Mouse (Mus musculus) hindbrain, embryonic 14.5 days (tissue): ENCODE results near the gene Apbb2. TPM values are rescaled to one million over a fixed set of nuclear protein-coding genes. Genes with fewer than 3 reads are reported as not detected.

Experiments used
- ATAC-seq: fragments of 200-750 bp; cut with Nextera tagmentation; 2 replicates; pipeline ENCODE4 v1.8.0; 2017; ENCODE audit warnings: moderate number of reproducible peaks, mild to moderate bottlenecking, moderate TSS enrichment, moderate library complexity; ENCODE audit not compliant: low FRiP score
- DNase-seq: peaks from one replicate; pipeline ENCODE4 v3.0.0-alpha.2; 2015; ENCODE audit warnings: low spot score
- H3K27ac ChIP-seq: fragments of 300-500 bp; sonication (generic); 2 replicates; pipeline ENCODE4 v1.5.1; 2014; ENCODE audit warnings: mild to moderate bottlenecking, moderate library complexity
- H3K27me3 ChIP-seq: fragments of 300-500 bp; sonication (generic); 2 replicates; pipeline ENCODE4 v1.6.1; 2014; ENCODE audit warnings: mild to moderate bottlenecking, low read length, mixed read lengths; ENCODE audit not compliant: control insufficient read depth, insufficient read depth
- H3K36me3 ChIP-seq: fragments of 300-500 bp; sonication (generic); replicated peaks from 2 replicates; pipeline ENCODE4 v1.6.1; 2014; ENCODE audit not compliant: control insufficient read depth, insufficient read depth
- H3K4me1 ChIP-seq: fragments of 300-500 bp; sonication (generic); replicated peaks from 2 replicates; pipeline ENCODE4 v1.6.1; 2014; ENCODE audit warnings: antibody characterized with exemption, low read length, mixed read lengths; ENCODE audit not compliant: control insufficient read depth, insufficient read depth
- H3K4me2 ChIP-seq: fragments of 300-500 bp; sonication (generic); replicated peaks from 2 replicates; pipeline ENCODE4 v1.6.1; 2014; ENCODE audit warnings: mild to moderate bottlenecking, moderate library complexity
- H3K4me3 ChIP-seq: fragments of 300-500 bp; sonication (generic); replicated peaks from 2 replicates; pipeline ENCODE4 v1.5.1; 2014; ENCODE audit warnings: mild to moderate bottlenecking, low read length
- H3K9ac ChIP-seq: fragments of 300-500 bp; sonication (generic); 2 replicates; pipeline ENCODE4 v1.6.1; 2014
- H3K9me3 ChIP-seq: fragments of 300-500 bp; sonication (generic); 2 replicates; pipeline ENCODE4 v1.6.1; 2016; ENCODE audit warnings: low read length; ENCODE audit not compliant: control insufficient read depth
- WGBS: fragments of 180-500 bp; shearing (Covaris S2); extraction: QIAGEN DNeasy Blood & Tissue Kit; methylation state at CpG from one replicate; pipeline ENCODE4 v1.1.7; 2014; 5-methylcytosine and 5-hydroxymethylcytosine counted together
- polyA plus RNA-seq: library from polyadenylated mRNA; unstranded; fragments of >200 nt; fragmentation: Nextera tagmentation; extraction: Ambion mirVana; gene quantifications from 2 replicates; pipeline ENCODE4 v1.2.1, GENCODE M21; 2014

The Apbb2 gene
- polyA plus RNA-seq, 1 experiment from 2014 or later, result 113 TPM

DNA sequence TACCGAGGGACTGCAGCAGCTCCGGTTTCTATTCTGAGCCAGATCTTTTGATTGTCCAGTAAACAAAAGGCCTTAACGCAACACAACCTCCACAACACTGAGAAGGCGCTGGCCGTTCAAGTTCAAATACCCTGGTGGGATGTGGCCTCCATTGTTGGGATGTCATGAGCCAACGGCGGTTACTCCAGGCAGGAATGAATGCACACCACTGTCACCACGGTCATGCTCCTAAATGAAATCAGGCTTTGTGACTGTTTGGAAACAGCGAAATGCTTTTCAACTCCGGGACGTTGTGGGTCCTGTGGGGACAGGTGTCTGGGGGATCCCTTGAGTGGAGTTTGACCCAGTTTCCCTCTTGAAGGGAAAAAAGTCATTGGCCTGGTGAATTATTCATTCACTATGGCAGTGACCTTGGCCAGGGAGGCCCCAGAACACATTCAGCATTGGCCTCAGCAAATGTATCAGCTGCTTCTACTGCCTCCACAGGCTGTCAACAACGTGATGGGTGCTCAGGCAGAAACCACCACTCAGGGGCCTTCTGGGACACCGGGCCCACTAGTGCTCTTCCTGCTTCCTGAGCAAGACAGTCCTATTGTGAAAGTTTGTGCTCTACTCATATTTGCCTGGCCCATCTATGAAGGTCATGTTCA, 244.9 kb downstream of the Apbb2 start:
- no peak for DNase-seq
- H3K9me3 ChIP-seq, result no peaks in the 10 kb centered on the region
- H3K4me3 ChIP-seq, result no peak overlapping the region
- no peak overlapping the region for H3K9ac ChIP-seq
- no peaks in the 10 kb centered on the region for H3K27me3 ChIP-seq
- no peak for ATAC-seq
- no peak overlapping the region for H3K27ac ChIP-seq
- H3K36me3 ChIP-seq, result no peaks in the 10 kb centered on the region
- 26% methylated on average over 13 of the region's 13 CpGs for WGBS
- H3K4me2 ChIP-seq, result no peak overlapping the region
- 0 out of 2 replicates have a peak, but pooled peaks cover 9% of the 10 kb centered on the region for H3K4me1 ChIP-seq

DNA sequence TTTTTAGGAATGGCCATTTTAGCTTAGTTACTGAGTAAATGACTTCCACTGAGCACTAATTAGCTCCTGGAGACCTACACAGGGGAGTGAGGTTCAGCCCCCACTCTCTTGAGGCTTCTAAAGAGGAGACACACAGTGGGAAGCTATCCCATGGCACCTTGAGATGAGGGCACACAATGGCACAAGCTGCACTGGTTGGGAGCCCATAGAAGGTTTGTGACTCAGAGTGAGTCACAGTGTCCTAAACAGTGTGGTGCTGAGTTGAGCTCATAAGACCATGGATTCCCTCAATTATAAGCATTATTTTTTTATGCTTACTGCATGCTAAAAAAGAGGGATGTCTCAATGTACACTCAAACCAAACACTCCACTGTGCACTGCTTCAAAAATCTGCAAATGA, 247.5 kb downstream of the Apbb2 start:
- DNase-seq (no peak), ATAC-seq (no peak)
- Histone ChIP-seq H3K27me3 (no peaks in the 10 kb centered on the region), H3K4me3 (no peak overlapping the region), H3K4me2 (no peak overlapping the region), H3K9ac (no peak overlapping the region), H3K27ac (no peak overlapping the region), H3K36me3 (no peaks in the 10 kb centered on the region), H3K4me1 (peaks cover 22% of the 10 kb centered on the region), H3K9me3 (no peaks in the 10 kb centered on the region)

GRCm38 (mm10) chr5:66368966-66369365, 249.6 kb downstream of the Apbb2 start:
- peak; percentile 38; the same call in 1 of the 2 replicates for ATAC-seq
- no peaks in the 10 kb centered on the region for H3K27me3 ChIP-seq
- peak; percentile 80 for DNase-seq
- 40% methylated on average over 7 of the region's 7 CpGs for WGBS
- no peak overlapping the region for H3K4me3 ChIP-seq
- peaks cover 26% of the 10 kb centered on the region for H3K4me1 ChIP-seq
- H3K27ac ChIP-seq, result no peak overlapping the region
- no peaks in the 10 kb centered on the region for H3K9me3 ChIP-seq
- no peak overlapping the region for H3K4me2 ChIP-seq
- H3K36me3 ChIP-seq, result no peaks in the 10 kb centered on the region
- H3K9ac ChIP-seq, result no peak overlapping the region

- no peak overlapping the region for H3K9ac ChIP-seq
- peaks cover 6% of the 10 kb centered on the region; the same call in 1 of the 2 replicates for H3K36me3 ChIP-seq
- H3K4me1 ChIP-seq, result peaks cover 21% of the 10 kb centered on the region
- H3K27ac ChIP-seq, result peak overlapping the region; percentile 53
- no peak overlapping the region for H3K4me2 ChIP-seq
- H3K4me3 ChIP-seq, result no peak overlapping the region
- no peak for DNase-seq
- no peaks in the 10 kb centered on the region for H3K9me3 ChIP-seq
- ATAC-seq, result peak; percentile 59; the same call in 1 of the 2 replicates
- no peaks in the 10 kb centered on the region for H3K27me3 ChIP-seq
- WGBS, result 30% methylated on average over 11 of the region's 11 CpGs
Measured at GRCm38 (mm10) chr5:66367641-66368040, 250.9 kb downstream of the Apbb2 start.

DNA sequence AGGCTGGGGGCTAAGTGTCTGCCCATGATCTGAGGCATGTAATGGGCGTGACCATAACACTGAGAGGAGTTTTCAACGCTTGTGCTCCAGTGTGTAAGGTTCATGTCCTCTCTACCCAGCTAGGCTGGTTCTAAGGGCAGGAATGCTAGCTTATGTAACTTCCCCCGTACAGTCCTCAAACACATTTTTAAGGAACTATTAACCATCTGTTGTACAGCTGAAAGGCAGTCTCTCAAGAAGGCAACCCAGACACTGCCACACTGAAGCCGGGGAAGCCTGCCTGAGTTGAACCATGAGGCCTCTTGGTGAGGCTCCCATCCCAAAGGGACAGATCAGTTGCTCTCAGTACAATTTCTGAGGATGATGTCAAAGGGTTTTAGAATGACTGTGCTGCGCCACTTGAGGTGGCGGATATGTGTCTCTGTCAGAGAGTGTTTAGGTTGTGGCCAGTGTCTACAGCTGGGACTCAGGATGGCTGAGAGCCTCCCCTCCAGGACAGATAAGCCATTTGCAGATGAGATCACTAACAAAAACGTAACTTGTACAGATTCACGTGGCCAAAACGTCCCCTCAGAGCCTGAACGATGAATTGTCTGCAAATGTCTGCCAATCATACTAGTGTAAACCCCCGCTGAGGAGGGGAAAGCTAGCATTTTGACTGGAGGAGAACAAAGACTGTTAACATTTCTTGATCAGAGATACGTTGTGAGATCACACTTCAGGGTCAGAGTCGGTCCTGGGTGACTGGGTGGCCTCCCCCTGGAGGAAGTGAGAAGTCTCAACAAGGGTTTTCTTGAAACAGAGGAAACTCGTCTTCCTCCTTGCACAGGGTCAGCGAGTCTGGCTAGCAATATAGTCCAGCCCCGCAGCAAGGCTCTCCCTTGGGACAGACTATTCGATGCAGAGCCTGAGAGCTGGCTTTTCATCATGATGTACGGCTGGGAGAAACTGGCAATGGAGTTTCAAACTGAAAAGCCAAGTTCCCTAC, 255.0 kb downstream of the Apbb2 start:
- ATAC-seq (no peak), DNase-seq (no peak)
- Histone ChIP-seq H3K9me3 (no peaks in the 10 kb centered on the region), H3K4me2 (no peak overlapping the region), H3K9ac (no peak overlapping the region), H3K27ac (no peak overlapping the region), H3K27me3 (no peaks in the 10 kb centered on the region), H3K4me1 (peaks cover 42% of the 10 kb centered on the region), H3K4me3 (no peak overlapping the region), H3K36me3 (peaks cover 21% of the 10 kb centered on the region)
- WGBS, result 56% methylated on average over 18 of the region's 18 CpGs

GRCm38 (mm10) chr5:66360739-66361138, 257.8 kb downstream of the Apbb2 start:
- Histone ChIP-seq H3K27ac (peak overlapping the region; percentile 32; the same call in 1 of the 2 replicates), H3K9me3 (no peaks in the 10 kb centered on the region), H3K9ac (no peak overlapping the region), H3K4me1 (peaks cover 30% of the 10 kb centered on the region), H3K4me3 (no peak overlapping the region), H3K36me3 (peaks cover 21% of the 10 kb centered on the region), H3K4me2 (no peak overlapping the region), H3K27me3 (no peaks in the 10 kb centered on the region)
- ATAC-seq (peak; percentile 1; the same call in 1 of the 2 replicates), DNase-seq (no peak)
- WGBS, result 66% methylated on average over 9 of the region's 9 CpGs

GRCm38 (mm10) chr5:66359742-66360423, 258.7 kb downstream of the Apbb2 start:
- H3K4me1 ChIP-seq, result peaks cover 31% of the 10 kb centered on the region
- DNase-seq (no peak), ATAC-seq (no peak)
- H3K4me3 ChIP-seq, result no peak overlapping the region
- no peak overlapping the region for H3K9ac ChIP-seq
- peak overlapping the region; percentile 68 for H3K27ac ChIP-seq
- H3K4me2 ChIP-seq, result no peak overlapping the region
- H3K36me3 ChIP-seq, result peaks cover 21% of the 10 kb centered on the region
- 44% methylated on average over 15 of the region's 15 CpGs for WGBS
- H3K27me3 ChIP-seq, result no peaks in the 10 kb centered on the region
- H3K9me3 ChIP-seq, result no peaks in the 10 kb centered on the region

DNA sequence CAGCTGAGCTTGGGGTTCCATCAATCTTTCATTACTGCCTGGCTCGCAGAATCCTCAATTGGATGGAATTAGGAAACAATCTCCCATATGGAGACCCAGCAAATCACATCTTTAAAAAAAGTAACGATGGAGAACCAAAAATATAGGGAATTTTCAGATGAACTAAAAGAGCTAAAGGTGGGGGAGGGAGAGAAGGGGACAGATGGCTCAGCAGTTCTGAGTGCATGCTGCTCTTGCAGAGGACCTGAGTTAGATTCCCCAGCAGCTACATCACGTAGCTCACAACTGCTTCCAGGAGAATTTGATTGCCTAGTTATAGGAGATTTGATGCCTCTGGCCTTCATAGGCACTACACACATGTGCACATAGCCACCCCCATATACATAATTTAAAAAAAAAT, 263.4 kb downstream of the Apbb2 start:
- H3K4me2 ChIP-seq, result no peak overlapping the region
- 65% methylated on average over 3 of the region's 3 CpGs for WGBS
- H3K9me3 ChIP-seq, result no peaks in the 10 kb centered on the region
- DNase-seq (no peak), ATAC-seq (no peak)
- H3K27me3 ChIP-seq, result no peaks in the 10 kb centered on the region
- peaks cover 19% of the 10 kb centered on the region for H3K4me1 ChIP-seq
- no peak overlapping the region for H3K27ac ChIP-seq
- no peaks in the 10 kb centered on the region for H3K36me3 ChIP-seq
- H3K9ac ChIP-seq, result no peak overlapping the region
- no peak overlapping the region for H3K4me3 ChIP-seq

DNA sequence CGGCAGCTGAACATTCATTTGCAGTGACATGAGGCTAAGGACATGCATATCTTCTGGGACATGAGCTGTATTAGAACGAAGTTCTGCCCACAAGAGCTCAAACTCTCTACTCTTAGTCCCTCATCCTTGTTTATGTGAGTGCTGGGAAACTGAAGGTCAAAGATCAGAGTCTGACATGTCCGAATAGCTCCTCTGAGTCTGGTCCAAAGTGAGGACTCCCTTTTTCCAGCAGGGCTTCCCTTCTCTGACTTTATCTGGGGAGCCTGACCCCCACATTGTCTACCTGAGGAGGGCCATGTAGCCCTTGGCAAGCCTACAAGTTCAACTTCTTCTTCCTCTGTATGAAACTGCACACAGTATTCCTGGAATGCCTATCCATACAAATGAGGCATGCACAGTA, 264.7 kb downstream of the Apbb2 start:
- no peak overlapping the region for H3K9ac ChIP-seq
- no peak overlapping the region for H3K4me3 ChIP-seq
- no peaks in the 10 kb centered on the region for H3K27me3 ChIP-seq
- 82% methylated on average over 3 of the region's 3 CpGs for WGBS
- H3K36me3 ChIP-seq, result no peaks in the 10 kb centered on the region
- H3K9me3 ChIP-seq, result no peaks in the 10 kb centered on the region
- H3K4me2 ChIP-seq, result no peak overlapping the region
- no peak for DNase-seq
- no peak for ATAC-seq
- H3K4me1 ChIP-seq, result peaks cover 6% of the 10 kb centered on the region; the same call in 1 of the 2 replicates
- H3K27ac ChIP-seq, result no peak overlapping the region
